Mouse (Mus musculus) MEL (cell line): ENCODE results near the gene Sorbs2. TPM values are rescaled to one million over a fixed set of nuclear protein-coding genes. Genes with fewer than 3 reads are reported as not detected.

Experiments used
- DNase-seq: peaks from one replicate; pipeline ENCODE4 v3.0.0; 2011; ENCODE audit warnings: low read depth, low spot score
- H3K27ac ChIP-seq: 2 replicates; pipeline ENCODE4 v1.5.1; 2012; ENCODE audit warnings: low read depth, mild to moderate bottlenecking, control low read depth, low read length, moderate library complexity; ENCODE audit not compliant: control insufficient read depth
- H3K27me3 ChIP-seq, 2 experiments: fragments of 150-350 bp in 1 of 2; sonication (generic) in 1 of 2; 2 replicates each; pipeline ENCODE4 v1.6.1; 2012; ENCODE audit warnings: low read length in 2 of 2, mild to moderate bottlenecking in 2 of 2, improper control_type of control experiment in 1 of 2, moderate library complexity in 1 of 2; ENCODE audit not compliant: insufficient read depth in 2 of 2, control insufficient read depth in 1 of 2
- H3K36me3 ChIP-seq, 2 experiments: 2 replicates each; pipeline ENCODE4 v1.6.1; 2012 to 2014; ENCODE audit warnings: low read length in 2 of 2, improper control_type of control experiment in 1 of 2, inconsistent platforms in 1 of 2, mild to moderate bottlenecking in 1 of 2; ENCODE audit not compliant: insufficient read depth in 2 of 2, control insufficient read depth in 1 of 2
- H3K4me1 ChIP-seq, 2 experiments: fragments of 150-350 bp in 1 of 2; sonication (generic) in 1 of 2; 2 replicates each; pipeline ENCODE4 v1.6.1; 2012; ENCODE audit warnings: low read length in 2 of 2, improper control_type of control experiment in 1 of 2, mild to moderate bottlenecking in 1 of 2; ENCODE audit not compliant: insufficient read depth in 2 of 2, control insufficient read depth in 1 of 2
- H3K4me3 ChIP-seq, 2 experiments: fragments of 150-350 bp in 1 of 2; sonication (generic) in 1 of 2; 2 replicates each; pipeline ENCODE4 v1.5.1; 2012; ENCODE audit warnings: low read depth in 2 of 2, low read length in 2 of 2, mild to moderate bottlenecking in 2 of 2, moderate library complexity in 2 of 2, control low read depth in 1 of 2, improper control_type of control experiment in 1 of 2; ENCODE audit not compliant: control insufficient read depth in 1 of 2, insufficient read depth in 1 of 2
- H3K79me2 ChIP-seq: 2 replicates; pipeline ENCODE4 v1.6.1; 2012; ENCODE audit warnings: mild to moderate bottlenecking, low read length, moderate library complexity; ENCODE audit not compliant: control insufficient read depth, poor library complexity, insufficient read depth
- H3K9ac ChIP-seq: 2 replicates; pipeline ENCODE4 v1.6.1; 2012; ENCODE audit warnings: low read depth, mild to moderate bottlenecking, control low read depth, low read length, moderate library complexity; ENCODE audit not compliant: control insufficient read depth, poor library complexity, severe bottlenecking
- H3K9me3 ChIP-seq: fragments of 150-350 bp; sonication (generic); replicated peaks from 2 replicates; pipeline ENCODE4 v1.6.1; 2012; ENCODE audit warnings: mild to moderate bottlenecking, low read length, improper control_type of control experiment, moderate library complexity; ENCODE audit not compliant: insufficient read depth
- CHD1 ChIP-seq: IDR thresholded peaks from 2 replicates; pipeline ENCODE4 v1.6.1; 2012; ENCODE audit warnings: low read depth, mild to moderate bottlenecking, inconsistent platforms, low read length, improper control_type of control experiment
- EP300 ChIP-seq, 2 experiments: IDR thresholded peaks; 2 replicates each; pipeline ENCODE4 v1.6.1; 2011; ENCODE audit warnings: improper control_type of control experiment in 2 of 2, low read length in 2 of 2, low read depth in 1 of 2, mild to moderate bottlenecking in 1 of 2
- MAZ ChIP-seq: IDR thresholded peaks from 2 replicates; pipeline ENCODE4 v1.6.1; 2012; ENCODE audit warnings: low read depth, mild to moderate bottlenecking, inconsistent platforms, low read length, improper control_type of control experiment
- MYC ChIP-seq: IDR thresholded peaks from 2 replicates; pipeline ENCODE4 v1.6.1; 2011; ENCODE audit warnings: low read depth, mild to moderate bottlenecking, low read length, improper control_type of control experiment, moderate library complexity
- SMC3 ChIP-seq: IDR thresholded peaks from 2 replicates; pipeline ENCODE4 v1.6.1; 2011; ENCODE audit warnings: low read depth, low read length, improper control_type of control experiment
- USF1 ChIP-seq: IDR thresholded peaks from 2 replicates; pipeline ENCODE4 v1.6.1; 2014; ENCODE audit warnings: low read depth, mild to moderate bottlenecking, inconsistent platforms, low read length, improper control_type of control experiment, moderate library complexity
- ZC3H11A ChIP-seq: IDR thresholded peaks from 2 replicates; pipeline ENCODE4 v1.6.1; 2012; ENCODE audit warnings: low read depth, mild to moderate bottlenecking, inconsistent platforms, low read length, improper control_type of control experiment
- polyA plus RNA-seq, 2 experiments: library from polyadenylated mRNA; stranded (reverse) in 1 of 2; unstranded in 1 of 2; fragments of >175 nt in 1 of 2; fragments of >200 nt in 1 of 2; gene quantifications; 2 replicates each; pipeline versions ENCODE4 v1.2.1 to v1.2.4; 2012; ENCODE audit warnings: low replicate concordance in 2 of 2, low read depth in 1 of 2; ENCODE audit not compliant: insufficient read length in 2 of 2, insufficient read depth in 1 of 2, missing spikeins in 1 of 2
- total RNA-seq: library from RNA; depleted of rRNA; stranded (reverse); fragments of 300-350 nt; gene quantifications from 2 replicates; pipeline ENCODE4 v1.2.3, GENCODE M21; 2012; rRNA removed

Sorbs2 gene
- total RNA-seq, result not detected in 2 replicates
- polyA plus RNA-seq, result not detected

DNA sequence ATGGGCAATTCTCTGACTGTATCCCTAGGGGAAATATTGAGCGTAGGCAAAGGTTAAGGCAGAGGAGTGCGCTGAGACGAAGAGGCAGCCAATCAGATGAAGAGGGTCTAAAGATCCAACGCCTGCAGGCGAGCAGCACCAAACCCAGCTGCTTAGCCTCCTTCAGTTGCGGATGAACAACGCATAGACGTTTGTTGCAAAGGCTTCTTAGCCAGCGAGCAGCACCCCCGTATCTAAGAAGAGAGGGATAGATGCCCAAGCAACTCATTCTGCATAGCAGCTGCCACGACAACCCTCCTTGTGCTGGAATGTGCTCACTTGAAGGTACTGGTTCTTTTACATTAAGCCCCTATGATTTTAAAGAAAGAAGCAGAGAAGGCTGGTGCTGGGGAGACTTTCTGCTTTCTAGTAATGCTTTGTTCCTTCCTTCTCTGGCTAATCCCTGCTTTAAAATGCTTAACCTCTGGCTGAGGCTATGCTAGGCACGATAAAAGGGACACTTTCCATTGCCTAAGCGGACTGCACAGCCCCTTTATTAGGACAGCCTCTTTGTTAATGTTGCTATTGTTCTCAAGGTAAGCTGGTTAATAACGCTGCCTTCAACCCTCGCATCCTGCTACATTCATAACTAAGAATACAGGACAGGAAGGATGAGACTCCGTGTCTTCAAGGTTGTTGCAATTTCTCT lies at the start of gene Sorbs2:
Sorbs2 (plus strand) TSS at position 155 of the 688 bp plus-strand sequence.
- Histone ChIP-seq H3K9me3 (no peaks in the 10 kb centered on the region), H3K4me1 (no peaks in the 10 kb centered on the region), H3K27ac (no peak within 1 kb of the TSS), H3K79me2 (no peaks in the 10 kb centered on the region), H3K9ac (no peak within 1 kb of the TSS)
- TF ChIP-seq MAZ, result no peak
- TF ChIP-seq, all 39 proteins: peak for 0
- no peak for DNase-seq
- no peaks in the 10 kb centered on the region for H3K27me3 ChIP-seq
- no peaks in the 10 kb centered on the region for H3K36me3 ChIP-seq
- H3K4me3 ChIP-seq, result no peak within 1 kb of the TSS

DNA sequence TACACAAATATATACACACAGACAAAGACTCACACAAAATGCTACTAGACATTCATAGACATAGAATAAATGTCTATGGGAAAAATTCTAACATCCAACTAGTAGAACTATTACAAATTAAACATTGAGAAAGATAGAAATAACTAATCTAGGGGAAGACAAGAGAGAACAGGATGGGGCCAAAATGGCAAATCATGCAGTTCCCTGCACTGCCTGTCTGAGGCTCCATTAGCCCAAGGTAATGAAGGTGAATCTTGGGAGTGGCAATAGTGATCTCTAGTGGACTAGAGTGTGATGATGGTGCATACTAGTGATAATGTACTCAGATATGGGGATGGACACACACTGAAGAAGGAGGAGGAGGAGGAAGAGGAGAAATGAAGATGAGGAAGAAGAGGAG lies 49.7 kb upstream of the Sorbs2 start:
- H3K9ac ChIP-seq, result no peak overlapping the region
- no peak for DNase-seq
- TF ChIP-seq SMC3 (no peak), CHD1 (no peak), EP300 (IDR thresholded peaks at IDR 0.05; ENCODE audit: low read depth in 1 of 2, low read length in 2 of 2) (no peak), ZC3H11A (no peak)
- H3K27ac ChIP-seq, result no peak overlapping the region
- no peaks in the 10 kb centered on the region for H3K36me3 ChIP-seq
- H3K4me1 ChIP-seq, result no peaks in the 10 kb centered on the region
- H3K27me3 ChIP-seq, result no peaks in the 10 kb centered on the region
- no peak overlapping the region for H3K4me3 ChIP-seq
- no peaks in the 10 kb centered on the region for H3K9me3 ChIP-seq
- no peaks in the 10 kb centered on the region for H3K79me2 ChIP-seq

DNA sequence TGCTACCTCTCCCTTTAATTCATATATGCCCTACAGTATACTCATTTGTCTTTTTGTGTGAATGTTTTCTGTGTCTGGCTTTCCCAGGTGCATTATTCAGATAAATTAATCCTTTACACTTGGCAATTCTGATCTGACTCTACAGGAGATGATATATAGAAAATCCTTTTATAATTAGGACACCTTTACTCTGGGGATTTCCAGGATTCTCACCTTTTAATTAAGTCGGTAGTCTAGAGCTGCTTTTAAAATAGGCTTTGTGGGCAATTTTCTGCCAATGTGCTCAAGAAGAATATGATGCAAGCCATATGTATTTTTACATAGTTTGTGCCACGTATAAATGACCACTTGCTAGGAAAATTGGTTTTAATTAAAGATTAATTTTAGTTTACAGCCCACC lies 38.6 kb upstream of the Sorbs2 start:
- H3K27me3 ChIP-seq, result no peaks in the 10 kb centered on the region
- DNase-seq, result no peak
- TF ChIP-seq CHD1 (no peak), EP300 (IDR thresholded peaks at IDR 0.05; ENCODE audit: low read depth in 1 of 2, low read length in 2 of 2) (no peak), SMC3 (no peak), USF1 (no peak), MYC (no peak)
- H3K27ac ChIP-seq, result no peak overlapping the region
- no peaks in the 10 kb centered on the region for H3K79me2 ChIP-seq
- no peaks in the 10 kb centered on the region for H3K36me3 ChIP-seq
- H3K4me1 ChIP-seq, result no peaks in the 10 kb centered on the region
- no peaks in the 10 kb centered on the region; the same call in 1 of the 2 replicates for H3K9me3 ChIP-seq
- H3K4me3 ChIP-seq, result no peak overlapping the region
- no peak overlapping the region for H3K9ac ChIP-seq
